Mouse (Mus musculus) ovary, adult 18-20 months (tissue): ENCODE data around the gene Pla2g4c.

ENCODE experiments used
- DNase-seq: peaks from one replicate; pipeline ENCODE4 v3.0.0; 2022; ENCODE audit warnings: low spot score, mixed read lengths

The Pla2g4c gene

DNA sequence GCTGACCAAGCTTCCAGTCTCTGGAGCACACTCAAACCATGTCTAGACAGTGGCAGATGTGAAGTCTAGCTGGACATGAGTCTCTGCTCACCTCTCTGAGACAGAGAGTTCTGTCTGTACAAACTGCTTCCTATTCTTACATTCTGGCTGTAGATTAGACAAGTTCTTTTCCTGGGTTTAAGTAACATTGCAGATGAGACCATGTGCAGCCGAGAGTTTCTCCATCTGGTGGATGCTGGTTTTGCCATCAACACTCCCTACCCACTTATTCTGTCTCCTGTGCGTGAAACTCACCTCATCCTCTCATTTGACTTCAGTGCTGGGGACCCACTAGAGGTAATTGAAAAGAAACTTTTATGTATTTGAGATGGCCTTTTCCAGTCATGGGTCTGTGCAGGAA is 56.1 kb downstream of the Pla2g4c start:
- no peak for DNase-seq

DNA sequence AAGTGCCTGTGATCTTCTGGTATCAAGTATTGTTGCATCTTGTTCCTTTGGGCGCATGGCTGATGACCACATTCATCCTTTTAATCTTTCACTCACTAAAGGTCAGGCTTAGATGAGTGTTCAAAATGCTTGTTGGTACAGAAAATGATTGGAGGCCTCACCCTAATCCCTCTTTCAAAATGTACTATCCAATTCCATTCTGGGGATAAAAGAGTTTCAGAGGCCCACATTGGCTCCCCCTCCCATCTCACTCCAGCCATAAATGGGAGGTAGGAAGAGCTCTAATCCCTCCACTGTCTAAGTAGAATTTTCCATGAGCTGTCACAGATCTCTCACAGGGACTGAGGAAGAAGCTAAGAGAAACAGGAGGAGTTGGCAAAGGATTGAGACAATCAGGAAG is 73.4 kb downstream of the Pla2g4c start, which contains the start of gene Cabp5:
Gene Cabp5 (plus strand): TSS at position 301 of the 400 bp plus-strand sequence.
- no peak for DNase-seq
